ENCODE assay signal across 12 mouse cellular contexts in the genomic region with DNA sequence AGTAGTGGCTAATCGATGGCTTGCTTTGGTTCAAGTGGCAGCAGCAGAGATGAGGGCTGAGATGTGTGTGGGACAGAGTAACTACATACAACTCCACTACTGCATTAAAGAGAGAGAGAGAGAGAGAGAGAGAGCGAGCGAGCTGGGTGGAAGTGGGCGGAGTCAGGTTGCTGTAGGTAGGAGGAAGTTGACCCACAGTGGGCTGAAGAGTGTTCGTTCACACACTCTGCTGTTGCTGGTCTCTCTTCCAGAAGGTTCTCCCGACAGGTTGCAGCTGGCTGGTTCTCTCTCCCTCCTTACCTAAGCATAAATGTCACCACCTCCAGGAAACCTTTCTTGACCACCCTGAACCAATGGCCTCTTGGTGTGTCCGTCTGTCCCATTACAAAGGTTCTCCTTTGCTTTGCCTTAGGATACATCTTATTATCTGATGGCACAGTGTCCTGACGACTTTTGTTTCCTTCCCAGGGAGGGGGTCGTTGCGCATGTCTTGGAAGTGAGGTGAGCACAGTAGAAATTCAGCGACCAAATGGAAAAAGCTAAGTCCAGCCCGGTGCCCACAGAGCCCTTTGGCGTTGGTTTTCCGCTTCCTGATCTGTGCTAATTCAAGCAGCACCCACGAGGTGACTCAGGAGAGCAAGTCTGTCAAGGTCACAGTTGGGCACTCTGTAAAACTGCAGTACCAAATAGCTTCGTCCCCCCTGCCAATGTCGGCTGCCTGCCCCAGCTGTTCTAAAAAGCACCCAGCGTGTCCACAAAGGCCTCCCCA. TPM values are rescaled to one million over a fixed set of nuclear protein-coding genes. Genes with fewer than 3 reads are reported as not detected.
DNase-seq lines count a peak whose midpoint lies in the region; ATAC-seq and TF ChIP-seq lines count a peak whose summit lies in the region.
"Had no signal": no experiment of that assay in that cellular context is flagged by ENCODE, and none has a peak within 500 bp of the region (broad histone marks: within the 10 kb centered on the region; RNA-seq: fewer than 3 reads in every experiment).

No protein-coding gene starts in this region.

- TF ChIP-seq POLR2A in bone marrow, adult 2 months (IDR thresholded peaks at IDR 0.05; ENCODE audit: borderline replicate concordance, control insufficient read depth, low read depth, low read length), result peak; percentile 47; the same call in 1 of the 2 replicates

- peak overlapping the region; percentile 80 for H3K27ac ChIP-seq in gastrocnemius, adult 2 months
- peak overlapping the region; percentile 82 for H3K27ac ChIP-seq in bone marrow, adult 2 months (ENCODE audit: control insufficient read depth, insufficient read depth, low read depth, low read length, poor library complexity)
- no peak overlapping the region for H3K27ac ChIP-seq in forebrain, embryonic 13.5 days
- H3K27ac ChIP-seq: limb, embryonic 13.5 days; neural tube, embryonic 12.5 days had no signal

- 2% methylated on average over 18 of the region's 18 CpGs for WGBS in bone marrow, adult 2 months
- WGBS in forebrain, embryonic 13.5 days, result 87% methylated on average over 18 of the region's 18 CpGs

- H3K4me2 ChIP-seq in forebrain, embryonic 13.5 days, result no peak overlapping the region
- H3K4me2 ChIP-seq: limb, embryonic 13.5 days; neural tube, embryonic 12.5 days had no signal

- H3K36me3 ChIP-seq in splenic B cell, adult 2 months (ENCODE audit: control insufficient read depth, insufficient read depth, low read length, poor library complexity, severe bottlenecking), result peaks cover 4% of the 10 kb centered on the region
- peaks cover 69% of the 10 kb centered on the region for H3K36me3 ChIP-seq in forebrain, embryonic 13.5 days (ENCODE audit: poor library complexity, severe bottlenecking)

- no peaks in the 10 kb centered on the region for H3K27me3 ChIP-seq in splenic B cell, adult 2 months (ENCODE audit: control insufficient read depth, insufficient read depth, low read length, poor library complexity, severe bottlenecking)
- H3K27me3 ChIP-seq in forebrain, embryonic 13.5 days, result no peaks in the 10 kb centered on the region
- H3K27me3 ChIP-seq: limb, embryonic 13.5 days; neural tube, embryonic 12.5 days had no signal

- peak; percentile 68 for DNase-seq in gastrocnemius, adult 2 months
- DNase-seq in gastrocnemius, postnatal 10 days, result no peak
- DNase-seq in kidney, postnatal 14 days, result peak; percentile 46
- peak; percentile 90 for DNase-seq in splenic B cell, adult 2 months (ENCODE audit: low read depth, low spot score)
- DNase-seq in Muller cell, postnatal 12 days (ENCODE audit: inconsistent ontology term), result no peak
- no peak for DNase-seq in yolk sac, embryonic 10.5 days (ENCODE audit: low spot score)
- DNase-seq: cerebellum, adult 8-10 months; gastrocnemius, postnatal 36 days had no signal

- H3K4me1 ChIP-seq in bone marrow, adult 2 months (ENCODE audit: control insufficient read depth, insufficient read depth, low read length), result peaks cover 7% of the 10 kb centered on the region; the same call in 1 of the 2 replicates
- no peaks in the 10 kb centered on the region for H3K4me1 ChIP-seq in forebrain, embryonic 13.5 days

- no peak overlapping the region for H3K9ac ChIP-seq in forebrain, embryonic 13.5 days
- H3K9ac ChIP-seq: limb, embryonic 13.5 days; neural tube, embryonic 12.5 days had no signal

- H3K9me3 ChIP-seq in forebrain, embryonic 13.5 days (replicated peaks), result no peaks in the 10 kb centered on the region; the same call in 1 of the 2 replicates

- no peak for ATAC-seq in forebrain, embryonic 13.5 days

- TF ChIP-seq CTCF in gastrocnemius, adult 2 months (IDR thresholded peaks at IDR 0.05), result no peak
- no peak; the same call in 1 of the 2 replicates for TF ChIP-seq CTCF in bone marrow, adult 2 months (IDR thresholded peaks at IDR 0.05; ENCODE audit: control insufficient read depth, insufficient read depth, low read length)

- intact Hi-C loops in gastrocnemius, adult 2 months (cut with DNase I), result no loop called here

- H3K4me3 ChIP-seq in gastrocnemius, adult 2 months, result peak overlapping the region; percentile 15; the same call in 1 of the 2 replicates
- peak overlapping the region; percentile 30 for H3K4me3 ChIP-seq in bone marrow, adult 2 months (replicated peaks; ENCODE audit: control insufficient read depth, low read depth, low read length)
- no peak overlapping the region for H3K4me3 ChIP-seq in forebrain, embryonic 13.5 days
- H3K4me3 ChIP-seq: limb, embryonic 13.5 days; neural tube, embryonic 12.5 days had no signal

RNA-seq across cellular contexts. Expression of a gene that starts 6.7 kb away (rescaled TPM):
- total RNA-seq in gastrocnemius, adult 2 months (2021), result under 1 TPM; 0.28 to 0.36 TPM
- 1 to 10 TPM in 1 of 2 experiments, under 1 TPM in 1; 0.68 to 1.4 TPM for total RNA-seq in gastrocnemius, postnatal 10 days (2021)
- polyA plus RNA-seq in bone marrow, adult 2 months (2011; ENCODE audit: insufficient read depth, insufficient read length, low replicate concordance, missing spikeins), result 4.0 and 7.2 TPM in 2 replicates
- polyA plus RNA-seq in forebrain, embryonic 13.5 days (2015; fragmentation: Nextera tagmentation; extraction: Ambion mirVana), result 4.3 and 5.0 TPM in 2 replicates

RNA-seq across cellular contexts. Expression of a gene that starts 16.2 kb away (rescaled TPM):
- total RNA-seq in gastrocnemius, adult 2 months (2021), result 10 to 100 TPM in 1 of 2 experiments, 1 to 10 TPM in 1; 9.8 to 11.3 TPM
- total RNA-seq in gastrocnemius, postnatal 10 days (2021), result 10 to 100 TPM; 11.0 to 17.1 TPM
- polyA plus RNA-seq in bone marrow, adult 2 months (2011; ENCODE audit: insufficient read depth, insufficient read length, low replicate concordance, missing spikeins), result 27.7 and 34.2 TPM in 2 replicates
- 13.4 and 13.9 TPM in 2 replicates for polyA plus RNA-seq in forebrain, embryonic 13.5 days (2015; fragmentation: Nextera tagmentation; extraction: Ambion mirVana)

RNA-seq across cellular contexts. Expression of a gene that starts 43.4 kb away (rescaled TPM):
- 10 to 100 TPM; 13.3 to 16.9 TPM for total RNA-seq in gastrocnemius, adult 2 months (2021)
- total RNA-seq in gastrocnemius, postnatal 10 days (2021), result 10 to 100 TPM; 19.6 to 20.0 TPM
- polyA plus RNA-seq in bone marrow, adult 2 months (2011; ENCODE audit: insufficient read depth, insufficient read length, low replicate concordance, missing spikeins), result 70.7 and 83.3 TPM in 2 replicates
- 75.5 and 77.3 TPM in 2 replicates for polyA plus RNA-seq in forebrain, embryonic 13.5 days (2015; fragmentation: Nextera tagmentation; extraction: Ambion mirVana)

RNA-seq across cellular contexts. Expression of a gene that starts 56.7 kb away (rescaled TPM):
- not detected for total RNA-seq in gastrocnemius, adult 2 months (2021)
- under 1 TPM in 1 of 2 experiments, not detected in 1; 0.61 TPM for total RNA-seq in gastrocnemius, postnatal 10 days (2021)
- 3.2 and 21.0 TPM in 2 replicates for polyA plus RNA-seq in bone marrow, adult 2 months (2011; ENCODE audit: insufficient read depth, insufficient read length, low replicate concordance, missing spikeins)
- not detected in 2 replicates for polyA plus RNA-seq in forebrain, embryonic 13.5 days (2015; fragmentation: Nextera tagmentation; extraction: Ambion mirVana)
- polyA plus RNA-seq: limb, embryonic 13.5 days; neural tube, embryonic 12.5 days had no signal

RNA-seq across cellular contexts. Expression of a gene that starts 57.6 kb away (rescaled TPM):
- total RNA-seq in gastrocnemius, adult 2 months (2021), result 10 to 100 TPM; 19.2 to 23.2 TPM
- 10 to 100 TPM; 16.3 to 16.9 TPM for total RNA-seq in gastrocnemius, postnatal 10 days (2021)
- polyA plus RNA-seq in bone marrow, adult 2 months (2011; ENCODE audit: insufficient read depth, insufficient read length, low replicate concordance, missing spikeins), result 33.5 and 38.8 TPM in 2 replicates
- 10.9 and 11.0 TPM in 2 replicates for polyA plus RNA-seq in forebrain, embryonic 13.5 days (2015; fragmentation: Nextera tagmentation; extraction: Ambion mirVana)

Comparison
In these comparisons a context has a peak if more than half of its experiments do, and no peak if none do; other contexts are left out.
1. DNase-seq: peak in gastrocnemius, adult 2 months (single experiment), kidney, postnatal 14 days (single experiment) and splenic B cell, adult 2 months (single experiment); none in gastrocnemius, postnatal 10 days (single experiment), Muller cell, postnatal 12 days (single experiment) and yolk sac, embryonic 10.5 days (single experiment).